Mouse (Mus musculus): ENCODE data around the gene Clcnkb.

DNA sequence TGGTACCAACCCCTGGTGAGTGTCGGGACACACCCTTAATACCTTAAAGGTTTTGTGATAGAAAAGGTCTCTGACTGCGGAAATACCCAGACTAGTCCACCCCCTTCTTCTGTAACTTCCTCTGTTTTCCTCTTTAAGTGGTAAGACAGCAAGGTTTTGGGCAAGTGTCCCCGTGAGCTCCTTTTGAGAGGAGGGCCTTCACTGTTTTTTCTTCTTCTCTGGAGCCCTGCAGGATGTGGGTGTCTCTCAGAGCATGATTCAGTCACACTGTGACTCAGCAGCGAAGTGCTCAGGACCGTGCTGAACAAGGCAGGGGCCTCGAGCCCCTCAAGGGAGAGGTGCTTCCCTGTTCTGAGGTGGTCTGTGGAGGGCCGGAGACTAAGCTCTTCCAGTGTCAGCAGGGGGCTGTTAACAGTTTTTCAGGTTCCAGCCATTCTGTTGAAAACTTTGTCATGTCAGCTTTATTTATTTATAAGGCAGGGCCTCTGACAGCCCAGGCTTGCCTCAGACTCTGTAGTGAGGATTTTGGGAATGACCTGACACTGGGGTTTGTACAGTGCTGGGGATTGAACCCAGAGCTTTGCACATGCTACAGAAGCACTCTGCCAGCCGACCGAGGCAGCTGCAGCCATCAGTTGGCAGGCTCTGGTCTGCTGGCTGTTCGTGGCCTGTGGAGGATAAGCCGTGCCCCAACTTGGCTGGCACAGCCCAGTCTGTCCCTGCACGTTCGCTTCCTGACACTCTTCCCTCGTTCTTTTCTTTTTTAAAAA, 39.0 kb upstream of the Clcnkb start:
- TF ChIP-seq CTCF (IDR thresholded peaks at IDR 0.05; ENCODE audit: low read depth, low read length): no peak
- TF ChIP-seq POLR2A (IDR thresholded peaks at IDR 0.05; ENCODE audit: insufficient read depth, low read length): no peak
- no peak for TF ChIP-seq EP300 (IDR thresholded peaks at IDR 0.05; ENCODE audit: insufficient read depth, low read depth, low read length)
